Mouse (Mus musculus): ENCODE measurements around the gene Ifit1.

DNA sequence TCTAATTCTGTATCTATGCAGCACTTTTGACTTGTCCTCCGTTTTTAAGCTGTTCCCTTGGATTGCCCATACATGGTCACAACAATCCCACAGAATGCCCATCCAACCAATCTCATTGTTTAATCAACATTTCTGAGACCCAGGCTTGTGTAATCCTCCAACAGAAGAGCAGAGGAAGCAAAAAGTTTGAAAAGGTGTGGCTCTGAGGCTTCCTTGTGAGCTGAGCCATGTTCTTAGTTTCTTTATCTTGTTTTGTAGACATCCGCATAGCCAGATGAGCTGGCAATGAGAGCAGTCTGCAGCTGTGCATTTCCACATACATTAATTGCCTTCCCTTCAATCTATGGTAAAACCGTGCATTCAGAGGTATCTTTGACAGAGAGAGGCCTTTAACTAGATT, 35.2 kb upstream of the Ifit1 start:
- TF ChIP-seq CTCF (IDR thresholded peaks at IDR 0.05; ENCODE audit: insufficient read depth, low read length) (no peak), POLR2A (IDR thresholded peaks at IDR 0.05; ENCODE audit: borderline replicate concordance, extremely low read depth, low read depth, low read length) (no peak)
